Mouse (Mus musculus) olfactory bulb, adult 2 months (tissue): ENCODE results near the gene Myo3b.

ENCODE experiments used
- CTCF ChIP-seq: fragments of 200-500 bp; IDR thresholded peaks from 2 replicates; pipeline ENCODE4 v1.5.1; 2012; ENCODE audit warnings: low read depth, mild to moderate bottlenecking, low read length, moderate library complexity; ENCODE audit not compliant: insufficient read depth
- POLR2A ChIP-seq: fragments of 200-500 bp; IDR thresholded peaks from 2 replicates; pipeline ENCODE4 v1.6.1; 2012; ENCODE audit warnings: mild to moderate bottlenecking, low read depth, low read length, moderate library complexity; ENCODE audit not compliant: insufficient read depth

GRCm38 (mm10) chr2:70137226-70137998, 98.5 kb downstream of the Myo3b start:
- TF ChIP-seq CTCF: no peak
- TF ChIP-seq POLR2A: no peak
